Comparison of ENCODE assay signal across 8 mouse cellular contexts in the genomic region with DNA sequence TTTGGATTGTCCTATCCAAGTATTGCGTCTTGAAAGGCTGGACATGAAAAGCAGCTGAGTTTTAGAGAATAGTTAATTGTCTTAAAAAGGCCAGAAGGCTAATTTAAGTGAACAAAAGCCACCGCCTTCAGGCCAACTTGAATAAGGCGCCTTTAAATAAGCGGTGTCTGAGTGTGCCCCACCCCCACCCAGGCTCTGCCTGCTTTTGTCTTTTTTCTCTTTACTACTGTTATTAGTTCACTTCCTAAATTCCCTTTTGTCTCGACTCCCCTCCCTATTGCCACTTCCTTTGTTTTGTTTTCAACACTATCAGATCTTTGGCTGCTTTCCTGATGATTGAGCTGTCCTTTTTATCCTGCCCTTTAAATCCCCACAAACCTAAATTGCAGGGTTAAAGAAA. TPM values are rescaled to one million over a fixed set of nuclear protein-coding genes. Genes with fewer than 3 reads are reported as not detected.
DNase-seq lines count a peak whose midpoint lies in the region; ATAC-seq and TF ChIP-seq lines count a peak whose summit lies in the region.

No protein-coding gene starts in this region.

- peak overlapping the region; percentile 73 for H3K9ac ChIP-seq in liver, postnatal 0 days (replicated peaks)
- H3K9ac ChIP-seq in neural tube, embryonic 11.5 days (ENCODE audit: low read length) = peak overlapping the region; percentile 69

- peak overlapping the region; percentile 64 for H3K4me2 ChIP-seq in liver, postnatal 0 days (ENCODE audit: low read depth, low read length)
- peak overlapping the region; percentile 51 for H3K4me2 ChIP-seq in neural tube, embryonic 11.5 days (ENCODE audit: low read depth)

- H3K4me3 ChIP-seq in G1E (ENCODE audit: low read depth, low read length) = no peak overlapping the region
- H3K4me3 ChIP-seq in liver, postnatal 0 days (ENCODE audit: low read depth, low read length) = peak overlapping the region; percentile 60
- peak overlapping the region; percentile 41 for H3K4me3 ChIP-seq in neural tube, embryonic 11.5 days (ENCODE audit: low read depth, low read length)

- H3K4me1 ChIP-seq in G1E (ENCODE audit: insufficient read depth, low read depth, low read length) = peaks cover 28% of the 10 kb centered on the region
- peaks cover 19% of the 10 kb centered on the region for H3K4me1 ChIP-seq in liver, postnatal 0 days (ENCODE audit: insufficient read depth)
- peaks cover 10% of the 10 kb centered on the region for H3K4me1 ChIP-seq in neural tube, embryonic 11.5 days (ENCODE audit: control insufficient read depth, insufficient read depth, low read length)

- 8% methylated on average over 5 of the region's 5 CpGs for WGBS in liver, postnatal 0 days (ENCODE audit: insufficient replicate concordance)
- WGBS in neural tube, embryonic 11.5 days = 2% methylated on average over 5 of the region's 5 CpGs

- no peaks in the 10 kb centered on the region for H3K9me3 ChIP-seq in G1E (replicated peaks)
- no peaks in the 10 kb centered on the region for H3K9me3 ChIP-seq in liver, postnatal 0 days (ENCODE audit: low read length)
- no peaks in the 10 kb centered on the region for H3K9me3 ChIP-seq in neural tube, embryonic 11.5 days (ENCODE audit: control insufficient read depth, low read length)

- TF ChIP-seq CTCF in G1E (IDR thresholded peaks at IDR 0.05; ENCODE audit: low read depth, low read length) = no peak
- peak; percentile 17; the same call in 1 of the 2 replicates for TF ChIP-seq CTCF in liver, postnatal 0 days (IDR thresholded peaks at IDR 0.05; ENCODE audit: low read depth)

- DNase-seq in 3T3-L1 (ENCODE audit: low read depth, low spot score) (peak; percentile 55), G1E (ENCODE audit: low spot score) (peak; percentile 7)
- peak; percentile 79 for DNase-seq in embryo, embryonic 11 days
- DNase-seq in heart, adult 9 months (ENCODE audit: low spot score in 2 of 2) = peak; percentile 57 to 61
- DNase-seq in kidney, adult 18-20 months = peak; percentile 33
- peak; percentile 53 for DNase-seq in liver, postnatal 0 days
- DNase-seq in neural tube, embryonic 11.5 days (ENCODE audit: low spot score) = peak; percentile 51
- no peak for DNase-seq in layer of hippocampus, postnatal 10 days (ENCODE audit: low spot score in 2 of 2)

- no peak for TF ChIP-seq EP300 in liver, postnatal 0 days (IDR thresholded peaks at IDR 0.05; ENCODE audit: low read depth)

- H3K36me3 ChIP-seq in G1E (replicated peaks) = no peaks in the 10 kb centered on the region
- H3K36me3 ChIP-seq in liver, postnatal 0 days (replicated peaks; ENCODE audit: insufficient read depth, low read length) = no peaks in the 10 kb centered on the region
- no peaks in the 10 kb centered on the region for H3K36me3 ChIP-seq in neural tube, embryonic 11.5 days (ENCODE audit: control insufficient read depth, insufficient read depth, low read length)

- H3K27me3 ChIP-seq in G1E (ENCODE audit: insufficient read depth, low read length) = no peaks in the 10 kb centered on the region
- H3K27me3 ChIP-seq in liver, postnatal 0 days (ENCODE audit: insufficient read depth, low read length) = no peaks in the 10 kb centered on the region
- no peaks in the 10 kb centered on the region for H3K27me3 ChIP-seq in neural tube, embryonic 11.5 days (ENCODE audit: control insufficient read depth, insufficient read depth, low read length)

- peak overlapping the region; percentile 97 for H3K27ac ChIP-seq in liver, postnatal 0 days (ENCODE audit: low read depth)
- peak overlapping the region; percentile 96 for H3K27ac ChIP-seq in neural tube, embryonic 11.5 days (ENCODE audit: low read depth, low read length)

- ATAC-seq in G1E (ENCODE audit: extremely low read depth, insufficient number of reproducible peaks, low FRiP score, poor library complexity, severe bottlenecking) = no peak
- no peak for ATAC-seq in liver, postnatal 0 days
- peak; percentile 41 for ATAC-seq in neural tube, embryonic 11.5 days (ENCODE audit: insufficient read depth, low FRiP score, low TSS enrichment)

RNA-seq across cellular contexts. Expression of gene Ccnl1, which starts 17.3 kb away (rescaled TPM):
- 176 and 227 TPM in 2 replicates for total RNA-seq in G1E (2014; fragmentation: Nextera tagmentation)
- total RNA-seq in G1E (2017) = 148 and 167 TPM in 2 replicates
- polyA plus RNA-seq in G1E (2012) = 30.5 and 37.1 TPM in 2 replicates
- 33.1 and 38.1 TPM in 2 replicates for polyA plus RNA-seq in liver, postnatal 0 days (2015; fragmentation: Nextera tagmentation; extraction: Ambion mirVana)
- polyA plus RNA-seq in neural tube, embryonic 11.5 days (2014; fragmentation: Nextera tagmentation; extraction: Ambion mirVana) = 126 and 128 TPM in 2 replicates
- total RNA-seq in layer of hippocampus, postnatal 10 days (2021) = 10 to 100 TPM; 56.7 to 61.8 TPM

Comparison
In these comparisons a context has a peak if more than half of its experiments do, and no peak if none do; other contexts are left out.
1. DNase-seq: peak in 3T3-L1 (single experiment), G1E (single experiment), embryo, embryonic 11 days (single experiment), heart, adult 9 months (2 of 2), kidney, adult 18-20 months (single experiment), liver, postnatal 0 days (single experiment) and neural tube, embryonic 11.5 days (single experiment); none in layer of hippocampus, postnatal 10 days (0 of 2).